Mouse (Mus musculus) layer of hippocampus, adult 8-10 months (tissue): Measurements from ENCODE around the gene Rhd. TPM values are rescaled to one million over a fixed set of nuclear protein-coding genes. Genes with fewer than 3 reads are reported as not detected.
"Not testable (repeated sequence)": the region's sequence is repeated elsewhere in the genome, so short reads cannot be mapped to it uniquely, and the experiment has no call there.

Experiments
- DNase-seq, 2 experiments: peaks; one replicate each; pipeline ENCODE4 v3.0.0; 2022; ENCODE audit warnings: low spot score in 2 of 2
- total RNA-seq, 4 experiments: library from RNA; stranded (reverse); gene quantifications; 2 replicates each; pipeline ENCODE4 v1.2.4; 2022

Gene Rhd
- not detected for total RNA-seq

- no peak for DNase-seq
These were observed at the start of gene Rhd for GRCm38 (mm10) chr4:134863937-134864729. TSS of gene Rhd (plus strand) at chr4:134864536.

GRCm38 (mm10) chr4:134817706-134818105 is 46.6 kb upstream of the Rhd start:
- DNase-seq = no peak

GRCm38 (mm10) chr4:134821061-134821460 is 43.3 kb upstream of the Rhd start:
- no peak for DNase-seq

GRCm38 (mm10) chr4:134823560-134823959 is 40.8 kb upstream of the Rhd start:
- DNase-seq = no peak

GRCm38 (mm10) chr4:134825864-134826263 is 38.5 kb upstream of the Rhd start:
- not testable (repeated sequence) for DNase-seq

GRCm38 (mm10) chr4:134826348-134826747 is 38.0 kb upstream of the Rhd start:
- DNase-seq = no peak

GRCm38 (mm10) chr4:134827806-134828205 is 36.5 kb upstream of the Rhd start:
- DNase-seq = no peak

GRCm38 (mm10) chr4:134831934-134832333 is 32.4 kb upstream of the Rhd start:
- DNase-seq = no peak

- no peak for DNase-seq
These were observed 28.9 kb upstream of the Rhd start for GRCm38 (mm10) chr4:134835486-134835885.

- no peak for DNase-seq
These were observed 26.1 kb upstream of the Rhd start for GRCm38 (mm10) chr4:134838221-134838620.

- DNase-seq = not testable (repeated sequence)
These were observed 25.6 kb upstream of the Rhd start for GRCm38 (mm10) chr4:134838706-134839105.

- no peak for DNase-seq
These were observed 24.1 kb upstream of the Rhd start for GRCm38 (mm10) chr4:134840231-134840630.

- DNase-seq = no peak
These were observed 20.8 kb upstream of the Rhd start for GRCm38 (mm10) chr4:134843566-134843965.

GRCm38 (mm10) chr4:134847587-134847986 is 16.7 kb upstream of the Rhd start:
- no peak for DNase-seq

GRCm38 (mm10) chr4:134850551-134850950 is 13.8 kb upstream of the Rhd start:
- DNase-seq = no peak

GRCm38 (mm10) chr4:134851236-134851635 is 13.1 kb upstream of the Rhd start:
- DNase-seq = no peak

GRCm38 (mm10) chr4:134851876-134852275 is 12.5 kb upstream of the Rhd start:
- DNase-seq = no peak

- DNase-seq = peak in 1 of 2 experiments; percentile 8
These were observed 11.7 kb upstream of the Rhd start for GRCm38 (mm10) chr4:134852438-134853255.

GRCm38 (mm10) chr4:134853259-134853636 is 11.1 kb upstream of the Rhd start, which contains the start of gene Maco1:
TSS of gene Maco1 (minus strand) at chr4:134853345.
- DNase-seq = peak; percentile 99 to 100

GRCm38 (mm10) chr4:134853637-134854485 is 10.5 kb upstream of the Rhd start:
- DNase-seq = peak; percentile 93 to 95

- no peak for DNase-seq
These were observed 9.0 kb upstream of the Rhd start for GRCm38 (mm10) chr4:134855371-134855770.
